Mouse (Mus musculus): ENCODE results near the gene Ccdc65. TPM values are rescaled to one million over a fixed set of nuclear protein-coding genes. Genes with fewer than 3 reads are reported as not detected.

Ccdc65 gene
- not detected for polyA plus RNA-seq (2014; fragmentation: Illumina TruSeq; extraction: RNeasy Lipid Tissue Mini Kit (QIAGEN cat#74804); ENCODE audit: low read depth, low replicate concordance)

GRCm38 (mm10) chr15:98707766-98708372 is at the start of gene Ccdc65:
Gene Ccdc65, plus strand, starts transcription at chr15:98708207.

GRCm38 (mm10) chr15:98662567-98663545 is 45.2 kb upstream of the Ccdc65 start, which contains the start of gene Ddx23:
Gene Ddx23, minus strand, starts transcription at chr15:98662894.

GRCm38 (mm10) chr15:98676940-98677728 is 30.9 kb upstream of the Ccdc65 start, which contains the start of gene Rnd1:
Gene Rnd1, minus strand, starts transcription at chr15:98677461.

GRCm38 (mm10) chr15:98727443-98728321 is 19.7 kb downstream of the Ccdc65 start, which contains the start of gene Fkbp11:
Gene Fkbp11, minus strand, starts transcription at chr15:98728198.

GRCm38 (mm10) chr15:98762670-98763529 is 54.9 kb downstream of the Ccdc65 start, which contains the start of gene Arf3:
Gene Arf3, minus strand, starts transcription at chr15:98763214.

Other genes starting within 250 kb of the Ccdc65 start
- gene OR5BS1P, start 238.3 kb upstream of the Ccdc65 start, polyA plus RNA-seq (2014; fragmentation: Illumina TruSeq; extraction: RNeasy Lipid Tissue Mini Kit (QIAGEN cat#74804); ENCODE audit: low read depth, low replicate concordance), result not detected
- not detected for gene Lalba, start 225.5 kb upstream of the Ccdc65 start, polyA plus RNA-seq (2014; fragmentation: Illumina TruSeq; extraction: RNeasy Lipid Tissue Mini Kit (QIAGEN cat#74804); ENCODE audit: low read depth, low replicate concordance)
- not detected for gene Olfr279, start 215.8 kb upstream of the Ccdc65 start, polyA plus RNA-seq (2014; fragmentation: Illumina TruSeq; extraction: RNeasy Lipid Tissue Mini Kit (QIAGEN cat#74804); ENCODE audit: low read depth, low replicate concordance)
- gene Kansl2, start 173.9 kb upstream of the Ccdc65 start, polyA plus RNA-seq (2014; fragmentation: Illumina TruSeq; extraction: RNeasy Lipid Tissue Mini Kit (QIAGEN cat#74804); ENCODE audit: low read depth, low replicate concordance), result 76.7 TPM
- gene Ccnt1, start 137.3 kb upstream of the Ccdc65 start, polyA plus RNA-seq (2014; fragmentation: Illumina TruSeq; extraction: RNeasy Lipid Tissue Mini Kit (QIAGEN cat#74804); ENCODE audit: low read depth, low replicate concordance), result 88.9 TPM
- not detected for gene 4930415O20Rik, start 137.2 kb upstream of the Ccdc65 start, polyA plus RNA-seq (2014; fragmentation: Illumina TruSeq; extraction: RNeasy Lipid Tissue Mini Kit (QIAGEN cat#74804); ENCODE audit: low read depth, low replicate concordance)
- 3.9 TPM for gene Adcy6, start 98.1 kb upstream of the Ccdc65 start, polyA plus RNA-seq (2014; fragmentation: Illumina TruSeq; extraction: RNeasy Lipid Tissue Mini Kit (QIAGEN cat#74804); ENCODE audit: low read depth, low replicate concordance)
- gene Cacnb3, start 77.4 kb upstream of the Ccdc65 start, polyA plus RNA-seq (2014; fragmentation: Illumina TruSeq; extraction: RNeasy Lipid Tissue Mini Kit (QIAGEN cat#74804); ENCODE audit: low read depth, low replicate concordance), result 0.47 TPM
- gene Ddx23, start 45.3 kb upstream of the Ccdc65 start, polyA plus RNA-seq (2014; fragmentation: Illumina TruSeq; extraction: RNeasy Lipid Tissue Mini Kit (QIAGEN cat#74804); ENCODE audit: low read depth, low replicate concordance), result 4.0 TPM
- gene Rnd1, start 30.7 kb upstream of the Ccdc65 start, polyA plus RNA-seq (2014; fragmentation: Illumina TruSeq; extraction: RNeasy Lipid Tissue Mini Kit (QIAGEN cat#74804); ENCODE audit: low read depth, low replicate concordance), result not detected
- not detected for gene Fkbp11, start 20.0 kb downstream of the Ccdc65 start, polyA plus RNA-seq (2014; fragmentation: Illumina TruSeq; extraction: RNeasy Lipid Tissue Mini Kit (QIAGEN cat#74804); ENCODE audit: low read depth, low replicate concordance)
- 59.2 TPM for gene Arf3, start 55.0 kb downstream of the Ccdc65 start, polyA plus RNA-seq (2014; fragmentation: Illumina TruSeq; extraction: RNeasy Lipid Tissue Mini Kit (QIAGEN cat#74804); ENCODE audit: low read depth, low replicate concordance)
- gene Wnt10b, start 69.9 kb downstream of the Ccdc65 start, polyA plus RNA-seq (2014; fragmentation: Illumina TruSeq; extraction: RNeasy Lipid Tissue Mini Kit (QIAGEN cat#74804); ENCODE audit: low read depth, low replicate concordance), result 0.23 TPM
- gene Wnt1, start 81.7 kb downstream of the Ccdc65 start, polyA plus RNA-seq (2014; fragmentation: Illumina TruSeq; extraction: RNeasy Lipid Tissue Mini Kit (QIAGEN cat#74804); ENCODE audit: low read depth, low replicate concordance), result not detected
- not detected for gene Ddn, start 101.3 kb downstream of the Ccdc65 start, polyA plus RNA-seq (2014; fragmentation: Illumina TruSeq; extraction: RNeasy Lipid Tissue Mini Kit (QIAGEN cat#74804); ENCODE audit: low read depth, low replicate concordance)
- 69.0 TPM for gene Prkag1, start 123.3 kb downstream of the Ccdc65 start, polyA plus RNA-seq (2014; fragmentation: Illumina TruSeq; extraction: RNeasy Lipid Tissue Mini Kit (QIAGEN cat#74804); ENCODE audit: low read depth, low replicate concordance)
- 2.3 TPM for gene Kmt2d, start 163.0 kb downstream of the Ccdc65 start, polyA plus RNA-seq (2014; fragmentation: Illumina TruSeq; extraction: RNeasy Lipid Tissue Mini Kit (QIAGEN cat#74804); ENCODE audit: low read depth, low replicate concordance)
- 1.5 TPM for gene Rhebl1, start 186.3 kb downstream of the Ccdc65 start, polyA plus RNA-seq (2014; fragmentation: Illumina TruSeq; extraction: RNeasy Lipid Tissue Mini Kit (QIAGEN cat#74804); ENCODE audit: low read depth, low replicate concordance)
- gene Dhh, start 190.3 kb downstream of the Ccdc65 start, polyA plus RNA-seq (2014; fragmentation: Illumina TruSeq; extraction: RNeasy Lipid Tissue Mini Kit (QIAGEN cat#74804); ENCODE audit: low read depth, low replicate concordance), result 0.47 TPM
- 1.9 TPM for gene Lmbr1l, start 210.0 kb downstream of the Ccdc65 start, polyA plus RNA-seq (2014; fragmentation: Illumina TruSeq; extraction: RNeasy Lipid Tissue Mini Kit (QIAGEN cat#74804); ENCODE audit: low read depth, low replicate concordance)
- 54.1 TPM for gene Tuba1b, start 226.4 kb downstream of the Ccdc65 start, polyA plus RNA-seq (2014; fragmentation: Illumina TruSeq; extraction: RNeasy Lipid Tissue Mini Kit (QIAGEN cat#74804); ENCODE audit: low read depth, low replicate concordance)
- not detected for gene Gm49450, start 245.3 kb downstream of the Ccdc65 start, polyA plus RNA-seq (2014; fragmentation: Illumina TruSeq; extraction: RNeasy Lipid Tissue Mini Kit (QIAGEN cat#74804); ENCODE audit: low read depth, low replicate concordance)
- 44.0 TPM for gene Tuba1a, start 245.5 kb downstream of the Ccdc65 start, polyA plus RNA-seq (2014; fragmentation: Illumina TruSeq; extraction: RNeasy Lipid Tissue Mini Kit (QIAGEN cat#74804); ENCODE audit: low read depth, low replicate concordance)

All from adrenal gland, adult 10 weeks (tissue).